Comparison of ENCODE assay signal across 9 mouse cellular contexts in the genomic region with DNA sequence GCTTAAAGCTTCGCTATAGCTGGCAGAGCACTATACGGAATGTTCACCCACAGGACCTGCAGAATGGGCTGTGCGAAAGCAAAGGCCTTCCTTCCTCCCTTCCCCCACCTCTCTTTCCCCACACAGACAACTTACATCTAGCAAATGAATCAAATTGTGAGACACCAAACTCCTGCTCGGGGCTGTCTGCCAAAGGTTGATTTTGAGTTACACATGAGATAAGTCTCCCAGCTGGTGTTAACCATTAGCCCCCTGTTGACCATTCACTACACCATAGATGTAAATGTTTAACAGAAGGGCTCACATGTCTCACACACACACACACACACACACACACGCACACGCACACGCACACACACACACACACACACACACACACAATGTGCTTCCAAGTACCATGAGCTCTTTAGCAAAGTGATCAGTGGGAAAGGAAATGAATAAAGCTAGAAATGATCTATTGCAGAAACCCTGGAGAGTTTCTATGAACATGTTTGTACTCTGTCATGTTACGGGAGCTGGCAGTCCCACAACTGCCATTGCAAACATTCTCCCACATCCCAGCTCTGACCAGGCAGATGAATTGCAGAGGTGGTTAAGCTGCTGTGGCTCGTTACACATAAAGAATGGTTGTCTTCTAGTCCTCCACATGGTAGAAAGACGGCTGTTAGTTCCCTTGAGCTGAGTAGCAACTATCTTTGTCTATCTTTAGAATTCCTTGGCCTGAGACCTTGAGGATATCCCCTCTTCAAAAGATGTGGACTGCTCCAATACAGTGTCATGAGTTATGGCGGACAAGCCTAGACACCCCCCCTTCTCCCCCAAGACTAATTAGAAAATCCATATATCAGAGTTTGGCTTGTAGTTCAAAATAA.
DNase-seq lines count a peak whose midpoint lies in the region; ATAC-seq and TF ChIP-seq lines count a peak whose summit lies in the region.
"Had no signal": no experiment of that assay in that cellular context is flagged by ENCODE, and none has a peak within 500 bp of the region (broad histone marks: within the 10 kb centered on the region; RNA-seq: fewer than 3 reads in every experiment).

No protein-coding gene starts in this region.

- no peak overlapping the region for H3K9ac ChIP-seq in forebrain, embryonic 15.5 days (replicated peaks)
- no peak overlapping the region for H3K9ac ChIP-seq in midbrain, embryonic 13.5 days (replicated peaks)
- no peak overlapping the region for H3K9ac ChIP-seq in midbrain, embryonic 14.5 days (replicated peaks; ENCODE audit: low read length)
- H3K9ac ChIP-seq in stomach, embryonic 15.5 days = no peak overlapping the region

- ATAC-seq in forebrain, embryonic 15.5 days (replicated peaks) = no peak
- no peak for ATAC-seq in midbrain, embryonic 13.5 days
- ATAC-seq in midbrain, embryonic 14.5 days (ENCODE audit: low FRiP score, low TSS enrichment) = no peak
- ATAC-seq in stomach, embryonic 15.5 days (ENCODE audit: insufficient read depth, low FRiP score, low read depth) = peak; percentile 65

- H3K9me3 ChIP-seq in forebrain, embryonic 15.5 days = no peaks in the 10 kb centered on the region
- H3K9me3 ChIP-seq in forebrain, embryonic 10.5 days = no peaks in the 10 kb centered on the region
- H3K9me3 ChIP-seq in midbrain, embryonic 13.5 days = no peaks in the 10 kb centered on the region
- no peaks in the 10 kb centered on the region for H3K9me3 ChIP-seq in midbrain, embryonic 14.5 days (ENCODE audit: control insufficient read depth, low read length)
- no peaks in the 10 kb centered on the region for H3K9me3 ChIP-seq in stomach, embryonic 15.5 days

- H3K27me3 ChIP-seq in forebrain, embryonic 15.5 days = no peaks in the 10 kb centered on the region
- H3K27me3 ChIP-seq in forebrain, embryonic 10.5 days (ENCODE audit: poor library complexity, severe bottlenecking) = no peaks in the 10 kb centered on the region
- H3K27me3 ChIP-seq in midbrain, embryonic 13.5 days = no peaks in the 10 kb centered on the region
- H3K27me3 ChIP-seq in midbrain, embryonic 14.5 days (ENCODE audit: control insufficient read depth, insufficient read depth, low read length) = no peaks in the 10 kb centered on the region
- no peaks in the 10 kb centered on the region for H3K27me3 ChIP-seq in stomach, embryonic 15.5 days (replicated peaks)
- H3K27me3 ChIP-seq in thymus, adult 2 months (ENCODE audit: control insufficient read depth, insufficient read depth, low read length) = no peaks in the 10 kb centered on the region

- H3K4me2 ChIP-seq in forebrain, embryonic 15.5 days (replicated peaks) = no peak overlapping the region
- H3K4me2 ChIP-seq in midbrain, embryonic 13.5 days (replicated peaks) = no peak overlapping the region
- H3K4me2 ChIP-seq in midbrain, embryonic 14.5 days (ENCODE audit: low read length) = no peak overlapping the region
- H3K4me2 ChIP-seq in stomach, embryonic 15.5 days = 0 out of 2 replicates have a peak overlapping the region, but pooled peaks have one; percentile 1

- no peak for TF ChIP-seq POLR2A in thymus, adult 2 months (IDR thresholded peaks at IDR 0.05; ENCODE audit: control insufficient read depth, extremely low read depth, insufficient read depth, low read length, poor library complexity)

- WGBS in forebrain, embryonic 15.5 days = 55% methylated on average over 11 of the region's 11 CpGs
- 75% methylated on average over 11 of the region's 11 CpGs for WGBS in forebrain, embryonic 10.5 days
- 77% methylated on average over 11 of the region's 11 CpGs for WGBS in midbrain, embryonic 13.5 days
- WGBS in midbrain, embryonic 14.5 days = 77% methylated on average over 11 of the region's 11 CpGs
- 48% methylated on average over 11 of the region's 11 CpGs for WGBS in stomach, embryonic 15.5 days
- 92% methylated on average over 11 of the region's 11 CpGs for WGBS in thymus, adult 2 months

- H3K4me3 ChIP-seq in forebrain, embryonic 15.5 days = no peak overlapping the region
- H3K4me3 ChIP-seq in forebrain, embryonic 10.5 days = no peak overlapping the region
- H3K4me3 ChIP-seq in midbrain, embryonic 13.5 days (replicated peaks) = no peak overlapping the region
- no peak overlapping the region for H3K4me3 ChIP-seq in midbrain, embryonic 14.5 days (replicated peaks; ENCODE audit: low read depth, low read length)
- no peak overlapping the region for H3K4me3 ChIP-seq in stomach, embryonic 15.5 days (replicated peaks)
- no peak overlapping the region for H3K4me3 ChIP-seq in thymus, adult 2 months (ENCODE audit: control insufficient read depth, insufficient read depth, low read length)

- TF ChIP-seq CTCF in thymus, adult 2 months (IDR thresholded peaks at IDR 0.05; ENCODE audit: borderline replicate concordance, control insufficient read depth, extremely low read depth, insufficient read depth, low read length, poor library complexity) = no peak

- peak overlapping the region; percentile 73 for H3K27ac ChIP-seq in forebrain, embryonic 15.5 days (replicated peaks)
- H3K27ac ChIP-seq in forebrain, embryonic 10.5 days = no peak overlapping the region
- H3K27ac ChIP-seq in midbrain, embryonic 13.5 days = 0 out of 2 replicates have a peak overlapping the region, but pooled peaks have one; percentile 7
- no peak overlapping the region for H3K27ac ChIP-seq in midbrain, embryonic 14.5 days (replicated peaks; ENCODE audit: low read depth, low read length)
- peak overlapping the region; percentile 86 for H3K27ac ChIP-seq in stomach, embryonic 15.5 days
- no peak overlapping the region for H3K27ac ChIP-seq in thymus, adult 2 months (ENCODE audit: control insufficient read depth, insufficient read depth, low read length)

- 0 out of 2 replicates have a peak, but pooled peaks cover 5% of the 10 kb centered on the region for H3K36me3 ChIP-seq in forebrain, embryonic 15.5 days
- peaks cover 35% of the 10 kb centered on the region for H3K36me3 ChIP-seq in forebrain, embryonic 10.5 days (replicated peaks)
- peaks cover 21% of the 10 kb centered on the region for H3K36me3 ChIP-seq in midbrain, embryonic 13.5 days
- peaks cover 17% of the 10 kb centered on the region for H3K36me3 ChIP-seq in midbrain, embryonic 14.5 days (ENCODE audit: control insufficient read depth, insufficient read depth, low read length)
- no peaks in the 10 kb centered on the region for H3K36me3 ChIP-seq in stomach, embryonic 15.5 days
- H3K36me3 ChIP-seq in thymus, adult 2 months (ENCODE audit: control insufficient read depth, insufficient read depth, low read length) = no peaks in the 10 kb centered on the region

- no peak for DNase-seq in forebrain, embryonic 10.5 days (ENCODE audit: extremely low spot score, low spot score)
- DNase-seq in midbrain, embryonic 14.5 days = no peak
- peak; percentile 79 for DNase-seq in kidney, postnatal 10 days
- DNase-seq in thymus, adult 2 months = no peak
- DNase-seq in frontal cortex, postnatal 14 days (ENCODE audit: low spot score in 2 of 2) = no peak
- DNase-seq: cerebellum, adult 2 months had no signal

- peaks cover 46% of the 10 kb centered on the region for H3K4me1 ChIP-seq in forebrain, embryonic 15.5 days
- peaks cover 25% of the 10 kb centered on the region for H3K4me1 ChIP-seq in forebrain, embryonic 10.5 days
- peaks cover 19% of the 10 kb centered on the region for H3K4me1 ChIP-seq in midbrain, embryonic 13.5 days (replicated peaks)
- 0 out of 2 replicates have a peak, but pooled peaks cover 2% of the 10 kb centered on the region for H3K4me1 ChIP-seq in midbrain, embryonic 14.5 days (ENCODE audit: control insufficient read depth, insufficient read depth, low read length)
- peaks cover 23% of the 10 kb centered on the region for H3K4me1 ChIP-seq in stomach, embryonic 15.5 days
- no peaks in the 10 kb centered on the region for H3K4me1 ChIP-seq in thymus, adult 2 months (replicated peaks; ENCODE audit: control insufficient read depth, insufficient read depth, low read length)

Comparison
In these comparisons a context has a peak if more than half of its experiments do, and no peak if none do; other contexts are left out.
1. H3K27ac ChIP-seq: peak in forebrain, embryonic 15.5 days (single experiment), midbrain, embryonic 13.5 days (single experiment) and stomach, embryonic 15.5 days (single experiment); none in forebrain, embryonic 10.5 days (single experiment), midbrain, embryonic 14.5 days (single experiment) and thymus, adult 2 months (single experiment).